Mouse (Mus musculus) lung, postnatal 0 days (tissue): Measurements from ENCODE around the gene Themis.

ENCODE experiments used
- CTCF ChIP-seq: IDR thresholded peaks from 2 replicates; pipeline ENCODE4 v1.5.1; 2016; ENCODE audit warnings: antibody characterized with exemption, mild to moderate bottlenecking
- EP300 ChIP-seq: IDR thresholded peaks from 2 replicates; pipeline ENCODE4 v1.6.1; 2016; ENCODE audit warnings: antibody characterized with exemption, mild to moderate bottlenecking, control low read depth

DNA sequence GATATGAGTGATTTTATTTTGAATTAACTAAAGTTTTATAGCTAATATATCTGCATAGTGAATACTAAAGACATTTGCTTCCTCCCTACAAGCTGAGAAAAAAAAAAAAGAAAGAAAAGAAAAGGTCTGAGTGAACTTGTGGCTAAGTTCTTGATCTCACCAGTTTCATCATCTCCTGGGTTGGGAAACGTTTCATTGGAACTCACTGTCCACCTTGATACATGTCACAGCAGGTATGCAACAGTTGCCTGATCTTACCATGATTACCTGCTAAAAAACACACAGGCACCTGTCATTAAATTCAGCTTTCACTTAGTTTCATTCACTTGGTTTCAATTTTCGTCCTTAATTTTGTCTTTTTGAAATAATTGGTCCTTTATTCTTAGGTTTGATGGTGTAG, 85.2 kb downstream of the Themis start:
- TF ChIP-seq CTCF: no peak
- TF ChIP-seq EP300: no peak
